In genomic region chr7:134501079-134501478, GRCm38 (mm10) we compare ENCODE assay signal across 12 mouse cellular contexts.
A peak's percentile ranks its signal among the peaks of the same experiment; 100 is the strongest.
DNase-seq lines count a peak whose midpoint lies in the region; ATAC-seq lines count a peak whose summit lies in the region.
"Had no signal": no experiment of that assay in that cellular context is flagged by ENCODE, and none has a peak within 500 bp of the region (broad histone marks: within the 10 kb centered on the region; RNA-seq: fewer than 3 reads in every experiment).

No protein-coding gene starts in this region.

- ATAC-seq in hindbrain, embryonic 11.5 days (ENCODE audit: low FRiP score), result 0 out of 2 replicates have a peak, but pooled peaks have one; percentile 53
- ATAC-seq in hindbrain, embryonic 14.5 days (ENCODE audit: low FRiP score), result no peak
- ATAC-seq in midbrain, embryonic 15.5 days (replicated peaks), result no peak
- no peak for ATAC-seq in embryonic facial prominence, embryonic 11.5 days (replicated peaks; ENCODE audit: insufficient number of reproducible peaks, low FRiP score, low TSS enrichment, low read depth)
- ATAC-seq: intestine, embryonic 16.5 days had no signal

- H3K36me3 ChIP-seq in hindbrain, embryonic 11.5 days (ENCODE audit: control insufficient read depth, insufficient read depth, low read length), result no peaks in the 10 kb centered on the region
- no peaks in the 10 kb centered on the region for H3K36me3 ChIP-seq in hindbrain, embryonic 14.5 days (replicated peaks; ENCODE audit: control insufficient read depth, insufficient read depth)
- no peaks in the 10 kb centered on the region for H3K36me3 ChIP-seq in midbrain, embryonic 10.5 days
- no peaks in the 10 kb centered on the region for H3K36me3 ChIP-seq in midbrain, embryonic 15.5 days (replicated peaks)
- H3K36me3 ChIP-seq in embryonic facial prominence, embryonic 11.5 days (replicated peaks; ENCODE audit: control insufficient read depth, insufficient read depth, low read depth, low read length), result no peaks in the 10 kb centered on the region
- H3K36me3 ChIP-seq: embryonic facial prominence, embryonic 13.5 days had no signal

- H3K9me3 ChIP-seq in hindbrain, embryonic 11.5 days (ENCODE audit: control insufficient read depth, low read length), result no peaks in the 10 kb centered on the region
- H3K9me3 ChIP-seq in hindbrain, embryonic 14.5 days (ENCODE audit: control insufficient read depth, low read length), result no peaks in the 10 kb centered on the region
- H3K9me3 ChIP-seq in midbrain, embryonic 10.5 days (replicated peaks), result no peaks in the 10 kb centered on the region
- H3K9me3 ChIP-seq in midbrain, embryonic 15.5 days, result no peaks in the 10 kb centered on the region
- H3K9me3 ChIP-seq in embryonic facial prominence, embryonic 11.5 days (replicated peaks; ENCODE audit: control insufficient read depth, low read length), result no peaks in the 10 kb centered on the region
- H3K9me3 ChIP-seq: embryonic facial prominence, embryonic 13.5 days had no signal

- 11% methylated on average over 1 of the region's 1 CpGs for WGBS in hindbrain, embryonic 11.5 days
- WGBS in hindbrain, embryonic 14.5 days, result 4% methylated on average over 1 of the region's 1 CpGs
- 18% methylated on average over 1 of the region's 1 CpGs for whole genome bisulfite sequencing in midbrain, embryonic 10.5 days
- 12% methylated on average over 1 of the region's 1 CpGs for WGBS in midbrain, embryonic 15.5 days
- WGBS in embryonic facial prominence, embryonic 11.5 days, result 17% methylated on average over 1 of the region's 1 CpGs

- peak; percentile 34 for DNase-seq in hindbrain, embryonic 11.5 days (ENCODE audit: low spot score)
- no peak for DNase-seq in hindbrain, embryonic 14.5 days (ENCODE audit: low spot score)
- peak; percentile 13 for DNase-seq in midbrain, embryonic 10.5 days (ENCODE audit: low spot score)
- peak; percentile 39 for DNase-seq in embryonic facial prominence, embryonic 11.5 days (ENCODE audit: low spot score)
- DNase-seq in telencephalon, adult 2 months (ENCODE audit: low read depth, low spot score), result peak; percentile 65
- no peak for DNase-seq in urinary bladder, postnatal 10 days (ENCODE audit: low spot score)
- DNase-seq: gastrocnemius, adult 2 months had no signal

- H3K4me1 ChIP-seq in hindbrain, embryonic 11.5 days (replicated peaks; ENCODE audit: control insufficient read depth, insufficient read depth, low read length), result no peaks in the 10 kb centered on the region
- no peaks in the 10 kb centered on the region for H3K4me1 ChIP-seq in hindbrain, embryonic 14.5 days (replicated peaks; ENCODE audit: control insufficient read depth, insufficient read depth, low read length)
- H3K4me1 ChIP-seq in midbrain, embryonic 10.5 days, result peaks cover 15% of the 10 kb centered on the region
- peaks cover 7% of the 10 kb centered on the region for H3K4me1 ChIP-seq in midbrain, embryonic 15.5 days
- H3K4me1 ChIP-seq in embryonic facial prominence, embryonic 11.5 days (ENCODE audit: control insufficient read depth, insufficient read depth, low read length), result no peaks in the 10 kb centered on the region

- H3K27ac ChIP-seq in hindbrain, embryonic 11.5 days (ENCODE audit: low read depth, low read length), result no peak overlapping the region
- no peak overlapping the region for H3K27ac ChIP-seq in hindbrain, embryonic 14.5 days
- no peak overlapping the region for H3K27ac ChIP-seq in midbrain, embryonic 10.5 days (replicated peaks)
- no peak overlapping the region for H3K27ac ChIP-seq in midbrain, embryonic 15.5 days
- H3K27ac ChIP-seq in embryonic facial prominence, embryonic 11.5 days (replicated peaks; ENCODE audit: low read depth, low read length), result no peak overlapping the region
- H3K27ac ChIP-seq: embryonic facial prominence, embryonic 13.5 days; gastrocnemius, adult 2 months; liver, embryonic 14.5 days had no signal

- no peak overlapping the region for H3K9ac ChIP-seq in hindbrain, embryonic 11.5 days (ENCODE audit: low read depth, low read length)
- no peak overlapping the region for H3K9ac ChIP-seq in hindbrain, embryonic 14.5 days
- no peak overlapping the region for H3K9ac ChIP-seq in midbrain, embryonic 15.5 days
- no peak overlapping the region for H3K9ac ChIP-seq in embryonic facial prominence, embryonic 11.5 days (replicated peaks; ENCODE audit: low read length)
- H3K9ac ChIP-seq: embryonic facial prominence, embryonic 13.5 days; liver, embryonic 14.5 days had no signal

- H3K4me2 ChIP-seq in hindbrain, embryonic 11.5 days (replicated peaks; ENCODE audit: low read depth, low read length), result no peak overlapping the region
- no peak overlapping the region for H3K4me2 ChIP-seq in hindbrain, embryonic 14.5 days (replicated peaks)
- no peak overlapping the region for H3K4me2 ChIP-seq in midbrain, embryonic 15.5 days
- no peak overlapping the region for H3K4me2 ChIP-seq in embryonic facial prominence, embryonic 11.5 days (ENCODE audit: low read depth, low read length)
- H3K4me2 ChIP-seq: embryonic facial prominence, embryonic 13.5 days had no signal

- H3K27me3 ChIP-seq in hindbrain, embryonic 11.5 days (ENCODE audit: control insufficient read depth, insufficient read depth, low read length), result no peaks in the 10 kb centered on the region
- no peaks in the 10 kb centered on the region for H3K27me3 ChIP-seq in hindbrain, embryonic 14.5 days (ENCODE audit: control insufficient read depth, insufficient read depth, low read length)
- H3K27me3 ChIP-seq in midbrain, embryonic 10.5 days (ENCODE audit: low read depth, poor library complexity, severe bottlenecking), result no peaks in the 10 kb centered on the region
- no peaks in the 10 kb centered on the region for H3K27me3 ChIP-seq in midbrain, embryonic 15.5 days (replicated peaks)
- H3K27me3 ChIP-seq in embryonic facial prominence, embryonic 11.5 days (ENCODE audit: control insufficient read depth, insufficient read depth, low read length), result no peaks in the 10 kb centered on the region
- H3K27me3 ChIP-seq: CH12.LX; embryonic facial prominence, embryonic 13.5 days had no signal

- no peak overlapping the region for H3K4me3 ChIP-seq in hindbrain, embryonic 11.5 days (ENCODE audit: low read depth, low read length)
- no peak overlapping the region for H3K4me3 ChIP-seq in hindbrain, embryonic 14.5 days (replicated peaks; ENCODE audit: low read length)
- H3K4me3 ChIP-seq in midbrain, embryonic 10.5 days, result no peak overlapping the region
- no peak overlapping the region for H3K4me3 ChIP-seq in midbrain, embryonic 15.5 days
- no peak overlapping the region for H3K4me3 ChIP-seq in embryonic facial prominence, embryonic 11.5 days (ENCODE audit: low read depth, low read length)
- H3K4me3 ChIP-seq: embryonic facial prominence, embryonic 13.5 days; gastrocnemius, adult 2 months had no signal

Comparison
In these comparisons a context has a peak if more than half of its experiments do, and no peak if none do; other contexts are left out.
1. DNase-seq: peak in hindbrain, embryonic 11.5 days (single experiment), midbrain, embryonic 10.5 days (single experiment), embryonic facial prominence, embryonic 11.5 days (single experiment) and telencephalon, adult 2 months (single experiment); none in hindbrain, embryonic 14.5 days (single experiment) and urinary bladder, postnatal 10 days (single experiment).